Mouse (Mus musculus) common myeloid progenitor, adult 5-6 weeks (primary cell): ENCODE data around the gene Zfp235. TPM values are rescaled to one million over a fixed set of nuclear protein-coding genes. Genes with fewer than 3 reads are reported as not detected.

Experiments
- ATAC-seq: replicated peaks from 2 replicates; pipeline ENCODE4 v1.8.0; 2016; ENCODE audit warnings: low read depth, mild to moderate bottlenecking, moderate TSS enrichment, inconsistent platforms; ENCODE audit not compliant: poor library complexity, severe bottlenecking
- total RNA-seq: library from RNA; stranded (forward); fragments of 200-1000, 187-1606 nt; gene quantifications from 2 replicates; pipeline ENCODE4 v1.2.3, GENCODE M21; 2017

Zfp235 gene
- total RNA-seq, 1 experiment from 2014 or later: 7.4 TPM

- no peak for ATAC-seq
Observed at GRCm38 (mm10) chr7:24191361-24191760, 57.4 kb downstream of the Zfp235 start.

Other genes starting within 250 kb of the Zfp235 start
- not detected in 2 replicates for gene Vmn1r178, start 242.2 kb upstream of the Zfp235 start, total RNA-seq
- gene Vmn1r179, start 207.2 kb upstream of the Zfp235 start, total RNA-seq: not detected in 2 replicates
- gene Vmn1r180, start 183.5 kb upstream of the Zfp235 start, total RNA-seq: not detected in 2 replicates
- gene Vmn1r181, start 159.6 kb upstream of the Zfp235 start, total RNA-seq: not detected in 2 replicates
- gene V1rd19, start 132.5 kb upstream of the Zfp235 start, total RNA-seq: not detected in 2 replicates
- gene Vmn1r183, start 80.9 kb upstream of the Zfp235 start, total RNA-seq: not detected in 2 replicates
- gene Zfp180, start 52.2 kb upstream of the Zfp235 start, total RNA-seq: 18.2 and 21.3 TPM in 2 replicates
- gene Zfp112, start 21.9 kb upstream of the Zfp235 start, total RNA-seq: 0.39 and 0.78 TPM in 2 replicates
- 1.5 and 3.2 TPM in 2 replicates for gene Zfp114, start 40.9 kb downstream of the Zfp235 start, total RNA-seq
- 12.0 and 26.3 TPM in 2 replicates for gene Zfp111, start 77.3 kb downstream of the Zfp235 start, total RNA-seq
- gene Zfp109, start 103.4 kb downstream of the Zfp235 start, total RNA-seq: 9.8 and 14.8 TPM in 2 replicates
- gene Zfp108, start 120.6 kb downstream of the Zfp235 start, total RNA-seq: 1.5 and 3.8 TPM in 2 replicates
- gene Zfp93, start 136.3 kb downstream of the Zfp235 start, total RNA-seq: 1.6 and 4.9 TPM in 2 replicates
- 15.7 and 21.4 TPM in 2 replicates for gene Zfp61, start 167.1 kb downstream of the Zfp235 start, total RNA-seq
- gene Zfp94, start 182.5 kb downstream of the Zfp235 start, total RNA-seq: 2.4 and 6.5 TPM in 2 replicates
- not detected in 2 replicates for gene Tescl, start 199.8 kb downstream of the Zfp235 start, total RNA-seq
- gene Lypd5, start 215.0 kb downstream of the Zfp235 start, total RNA-seq: not detected in 2 replicates
- 70.8 and 84.9 TPM in 2 replicates for gene Kcnn4, start 236.1 kb downstream of the Zfp235 start, total RNA-seq